Mouse (Mus musculus): Measurements from ENCODE around the gene Armcx2. TPM values are rescaled to one million over a fixed set of nuclear protein-coding genes. Genes with fewer than 3 reads are reported as not detected.
"Not testable (repeated sequence)": the region's sequence is repeated elsewhere in the genome, so short reads cannot be mapped to it uniquely, and the experiment has no call there.

Gene Armcx2
- polyA plus RNA-seq (2011; ENCODE audit: insufficient read length, low read depth, missing spikeins), result 108 and 127 TPM in 2 replicates

DNA sequence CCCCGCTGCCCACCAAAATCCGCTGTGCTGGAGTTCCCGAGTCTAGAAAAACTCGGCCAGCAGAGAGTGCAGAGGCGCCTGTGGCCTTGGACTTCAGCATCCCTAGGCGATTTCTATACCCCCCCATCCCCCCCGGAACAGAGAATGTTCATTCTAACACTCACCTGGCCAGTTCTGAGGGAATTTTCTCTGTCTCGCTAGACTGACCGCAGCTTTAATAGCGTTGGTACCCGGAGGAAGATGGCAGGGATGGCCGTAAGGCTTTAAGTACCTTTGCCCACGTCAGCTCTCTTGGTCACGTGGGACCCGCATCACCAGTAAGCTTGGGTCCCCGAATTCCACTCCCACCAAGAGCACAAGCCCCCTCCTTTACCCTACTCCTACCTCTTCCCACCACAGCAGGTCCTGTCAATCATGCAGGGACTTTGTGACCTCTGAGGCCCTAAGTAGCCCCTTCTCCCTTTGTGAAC is at the start of gene Armcx2:
Gene Armcx2 (minus strand): TSS at position 467 of the 470 bp plus-strand sequence.
- Histone ChIP-seq H3K4me1 (ENCODE audit: control insufficient read depth, insufficient read depth, low read length) (no peaks in the 10 kb centered on the region), H3K27ac (ENCODE audit: insufficient read depth, low read length) (peak within 1 kb of the TSS; percentile 27; the same call in 1 of the 2 replicates), H3K4me3 (ENCODE audit: insufficient read depth, low read length) (peak within 1 kb of the TSS; percentile 84)
- TF ChIP-seq CTCF (IDR thresholded peaks at IDR 0.05; ENCODE audit: borderline replicate concordance, insufficient read depth, low read length) (no peak), POLR2A (IDR thresholded peaks at IDR 0.05; ENCODE audit: low read depth, low read length) (peak; percentile 95)

DNA sequence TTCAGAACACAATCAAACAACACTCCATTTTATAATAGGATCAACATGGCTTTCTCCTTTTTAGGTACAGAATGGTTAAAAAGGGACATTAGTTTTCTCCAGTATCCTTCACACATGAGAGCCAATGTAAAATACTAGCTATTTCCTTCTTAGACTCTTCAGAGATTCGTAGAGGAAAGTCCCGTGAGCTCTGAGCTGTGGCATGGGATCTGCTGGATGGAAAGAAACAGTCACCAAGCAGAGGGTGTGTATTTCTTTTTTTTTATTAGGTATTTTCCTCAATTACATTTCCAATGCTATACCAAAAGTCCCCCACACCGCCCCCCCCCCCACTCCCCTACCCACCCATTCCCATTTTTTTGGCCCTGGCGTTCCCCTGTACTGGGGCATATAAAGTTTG is 40.6 kb upstream of the Armcx2 start:
- TF ChIP-seq CTCF (IDR thresholded peaks at IDR 0.05; ENCODE audit: borderline replicate concordance, insufficient read depth, low read length), result no peak
- no peak for TF ChIP-seq POLR2A (IDR thresholded peaks at IDR 0.05; ENCODE audit: low read depth, low read length)
- H3K4me1 ChIP-seq (ENCODE audit: control insufficient read depth, insufficient read depth, low read length), result no peaks in the 10 kb centered on the region
- H3K4me3 ChIP-seq (ENCODE audit: insufficient read depth, low read length), result no peak overlapping the region
- H3K27ac ChIP-seq (ENCODE audit: insufficient read depth, low read length), result no peak overlapping the region

DNA sequence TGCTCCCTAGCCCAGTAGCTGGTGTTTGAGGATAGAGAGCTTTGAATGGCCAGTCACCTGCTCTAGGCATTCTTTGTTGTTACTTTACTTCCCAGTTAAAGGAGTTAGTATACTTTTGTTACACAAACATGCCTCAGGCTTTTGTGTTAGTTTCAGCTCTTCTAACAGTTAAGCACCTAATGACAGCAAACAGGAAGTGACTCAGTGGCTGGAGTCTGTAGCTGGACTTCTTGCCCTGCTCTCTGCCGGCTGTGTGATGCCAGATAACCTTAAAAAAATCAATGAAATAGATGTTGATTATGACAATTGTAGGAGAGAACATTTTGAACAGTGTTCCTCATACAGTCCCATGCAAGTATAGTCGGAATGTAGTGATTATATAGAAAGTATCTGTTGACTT is 35.4 kb upstream of the Armcx2 start:
- H3K4me3 ChIP-seq (ENCODE audit: insufficient read depth, low read length), result no peak overlapping the region
- H3K27ac ChIP-seq (ENCODE audit: insufficient read depth, low read length), result no peak overlapping the region
- TF ChIP-seq CTCF (IDR thresholded peaks at IDR 0.05; ENCODE audit: borderline replicate concordance, insufficient read depth, low read length), result no peak
- H3K4me1 ChIP-seq (ENCODE audit: control insufficient read depth, insufficient read depth, low read length), result no peaks in the 10 kb centered on the region

DNA sequence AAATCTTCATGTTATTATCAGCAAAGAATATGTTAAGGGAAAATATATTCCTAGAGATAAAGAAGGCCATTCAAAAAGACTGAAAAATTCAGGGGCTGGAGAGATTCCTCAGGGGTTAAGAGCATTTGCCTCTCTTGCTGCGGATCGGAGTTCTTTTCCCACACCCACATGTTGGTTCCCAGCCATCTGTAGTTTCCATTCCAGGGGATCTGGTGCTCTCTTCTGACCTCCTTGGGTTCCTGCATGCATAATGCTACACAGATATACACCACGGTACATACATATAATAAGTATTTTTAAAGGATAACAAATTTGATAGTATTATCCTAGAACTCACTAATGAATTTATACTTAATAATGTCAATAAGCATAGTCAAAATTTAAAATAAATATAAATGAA is 21.5 kb upstream of the Armcx2 start:
- TF ChIP-seq CTCF (IDR thresholded peaks at IDR 0.05; ENCODE audit: borderline replicate concordance, insufficient read depth, low read length) (no peak), POLR2A (IDR thresholded peaks at IDR 0.05; ENCODE audit: low read depth, low read length) (no peak)
- no peak overlapping the region for H3K27ac ChIP-seq (ENCODE audit: insufficient read depth, low read length)
- no peaks in the 10 kb centered on the region for H3K4me1 ChIP-seq (ENCODE audit: control insufficient read depth, insufficient read depth, low read length)
- H3K4me3 ChIP-seq (ENCODE audit: insufficient read depth, low read length), result no peak overlapping the region

DNA sequence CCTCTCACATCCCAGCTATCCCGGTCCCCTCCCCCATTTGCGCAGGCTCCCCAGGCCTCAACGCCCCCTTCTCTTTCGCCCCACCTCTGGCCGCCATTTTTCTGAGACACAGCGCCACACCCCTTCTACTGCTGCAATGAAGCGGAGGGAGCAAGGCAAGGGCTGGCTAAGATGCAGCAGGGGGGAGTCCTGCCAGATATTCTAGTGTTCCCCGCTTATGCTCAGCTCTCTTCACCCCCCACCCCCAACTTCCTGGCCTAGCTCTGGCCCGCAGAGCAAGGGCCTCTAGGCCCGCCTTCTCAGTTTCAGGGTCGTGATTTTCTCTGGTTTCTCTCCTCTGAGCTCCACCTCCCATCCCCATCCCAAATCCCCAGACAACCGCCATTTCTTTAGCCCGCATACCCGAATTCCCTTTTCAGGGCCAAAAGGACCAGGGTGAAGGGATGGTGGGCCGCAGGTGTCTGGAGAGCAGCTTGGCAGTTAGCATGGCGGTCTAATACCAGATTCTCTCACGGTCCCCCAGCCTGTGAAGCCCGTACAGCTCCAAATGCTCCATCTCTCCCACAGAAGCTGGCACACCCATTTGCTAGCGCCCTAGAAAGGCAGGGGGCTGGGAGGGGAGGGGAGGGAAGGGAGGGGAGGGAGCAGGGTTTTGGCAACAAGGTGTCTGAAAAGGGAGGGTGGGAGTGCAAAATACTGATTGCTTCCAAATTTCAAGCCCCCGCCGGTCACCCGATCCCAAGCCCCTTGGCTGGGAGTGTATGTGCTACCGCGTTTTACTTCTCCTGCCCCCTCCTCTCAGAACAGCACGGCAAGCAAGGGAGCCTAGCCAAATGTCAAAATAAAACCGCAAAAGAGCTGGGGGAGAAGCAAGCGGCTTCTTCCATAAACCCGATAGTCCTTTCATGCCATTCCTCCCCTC is 927 bp downstream of the Armcx2 start:
- TF ChIP-seq CTCF (IDR thresholded peaks at IDR 0.05; ENCODE audit: borderline replicate concordance, insufficient read depth, low read length) (no peak), POLR2A (IDR thresholded peaks at IDR 0.05; ENCODE audit: low read depth, low read length) (peak; percentile 38; the same call in 1 of the 2 replicates)
- Histone ChIP-seq H3K4me1 (ENCODE audit: control insufficient read depth, insufficient read depth, low read length) (no peaks in the 10 kb centered on the region), H3K27ac (ENCODE audit: insufficient read depth, low read length) (peak overlapping the region; percentile 27; the same call in 1 of the 2 replicates), H3K4me3 (ENCODE audit: insufficient read depth, low read length) (peak overlapping the region; percentile 84)

DNA sequence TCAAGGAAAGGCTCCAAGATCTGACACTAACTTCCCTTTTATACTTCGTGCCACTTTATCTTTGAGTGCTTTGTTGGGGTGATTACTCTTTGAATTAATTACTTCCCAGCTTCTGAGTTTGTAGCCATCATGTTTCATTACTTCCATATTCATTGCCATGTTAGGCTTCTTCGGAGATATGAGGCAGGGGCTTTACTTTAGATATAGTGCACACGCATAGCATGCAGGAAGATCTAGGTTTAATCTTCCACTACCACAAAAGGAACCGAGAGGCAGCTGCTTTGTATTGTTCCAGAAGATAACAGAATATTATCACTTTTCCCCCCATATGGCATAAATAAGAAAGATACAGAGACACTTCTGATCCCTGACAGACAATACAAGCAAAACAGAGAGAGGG is 21.3 kb downstream of the Armcx2 start:
- TF ChIP-seq POLR2A (IDR thresholded peaks at IDR 0.05; ENCODE audit: low read depth, low read length), result no peak
- no peak for TF ChIP-seq CTCF (IDR thresholded peaks at IDR 0.05; ENCODE audit: borderline replicate concordance, insufficient read depth, low read length)
- no peak overlapping the region for H3K27ac ChIP-seq (ENCODE audit: insufficient read depth, low read length)
- H3K4me3 ChIP-seq (ENCODE audit: insufficient read depth, low read length), result no peak overlapping the region
- H3K4me1 ChIP-seq (ENCODE audit: control insufficient read depth, insufficient read depth, low read length), result no peaks in the 10 kb centered on the region

DNA sequence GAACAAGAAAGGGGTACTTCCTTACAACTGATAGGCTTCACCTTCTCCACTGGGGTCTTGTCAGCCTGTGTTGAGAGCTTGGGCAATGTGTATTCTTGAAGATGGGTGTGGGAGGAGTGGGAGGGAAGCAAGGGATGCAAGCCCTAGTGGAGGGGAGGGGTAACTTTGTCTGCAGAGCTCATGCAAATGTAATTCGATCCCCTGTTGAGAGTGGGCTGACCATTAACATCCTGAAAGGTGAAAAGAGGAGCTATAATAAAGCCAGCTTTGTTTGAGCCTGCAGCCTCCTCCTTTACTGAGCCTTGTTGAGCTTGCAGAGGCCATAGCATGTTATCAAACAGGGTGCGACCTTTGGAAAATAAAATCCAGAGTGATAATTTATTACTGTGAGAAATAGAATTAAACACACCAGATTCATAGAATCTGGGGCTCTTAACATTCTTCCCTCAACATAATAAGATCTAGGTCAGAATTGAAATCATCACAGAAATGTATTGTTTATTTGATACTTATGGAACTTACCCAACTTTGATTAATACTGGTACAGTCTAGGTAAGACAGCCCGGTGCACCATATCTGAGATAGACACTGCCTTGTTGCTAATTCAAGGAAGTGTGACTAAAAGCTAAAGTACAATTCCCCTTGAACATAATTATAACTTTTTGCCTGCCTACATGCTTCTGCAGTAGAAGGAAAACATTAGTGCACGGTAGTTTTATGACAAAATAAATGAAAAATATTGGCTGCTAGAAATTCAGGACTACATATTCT is 45.4 kb downstream of the Armcx2 start:
- H3K4me1 ChIP-seq (ENCODE audit: control insufficient read depth, insufficient read depth, low read length); H3K4me3 ChIP-seq (ENCODE audit: insufficient read depth, low read length); H3K27ac ChIP-seq (ENCODE audit: insufficient read depth, low read length): not testable (repeated sequence)

DNA sequence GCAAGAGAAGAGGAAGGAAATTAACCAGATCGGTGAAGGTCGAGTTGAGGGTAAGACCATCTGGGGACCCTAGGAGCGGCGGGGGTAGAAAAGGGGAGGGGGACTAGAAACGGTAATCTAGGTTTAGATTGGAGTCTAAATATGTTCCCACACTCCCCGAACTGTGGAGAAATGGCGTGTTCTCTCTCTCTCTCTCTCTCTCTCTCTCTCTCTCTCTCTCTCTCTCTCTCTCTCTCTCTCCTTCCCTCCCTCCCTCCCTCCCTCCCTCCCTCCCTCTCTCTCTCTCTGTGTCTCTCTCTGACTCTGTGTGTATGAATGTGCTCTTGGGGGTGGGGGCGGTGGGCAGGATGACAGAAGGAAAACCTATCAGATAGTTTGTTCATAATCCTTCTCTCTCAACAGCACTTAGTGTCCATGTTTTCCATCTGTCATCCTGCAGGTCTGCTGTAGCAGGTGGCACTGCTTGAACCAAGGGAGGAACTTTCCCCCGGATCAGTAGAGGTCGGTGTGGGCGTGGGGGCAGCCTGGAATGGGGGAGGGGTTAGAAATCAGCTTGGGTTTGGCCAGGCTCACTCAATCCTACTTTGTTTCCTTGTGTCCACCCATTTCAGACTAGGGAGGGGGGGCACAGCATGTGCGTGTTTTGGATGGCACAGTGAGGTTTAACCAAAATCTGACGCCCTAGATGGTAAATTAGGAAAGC is 51.6 kb downstream of the Armcx2 start:
- H3K4me1 ChIP-seq (ENCODE audit: control insufficient read depth, insufficient read depth, low read length), result 0 out of 2 replicates have a peak, but pooled peaks cover 3% of the 10 kb centered on the region
- TF ChIP-seq CTCF (IDR thresholded peaks at IDR 0.05; ENCODE audit: borderline replicate concordance, insufficient read depth, low read length) (no peak), POLR2A (IDR thresholded peaks at IDR 0.05; ENCODE audit: low read depth, low read length) (no peak)
- peak overlapping the region; percentile 93 for H3K4me3 ChIP-seq (ENCODE audit: insufficient read depth, low read length)
- peak overlapping the region; percentile 57; the same call in 1 of the 2 replicates for H3K27ac ChIP-seq (ENCODE audit: insufficient read depth, low read length)

Data from embryonic fibroblast, embryonic 13.5 days (primary cell).